Mouse (Mus musculus): ENCODE measurements around the gene Atxn1. TPM values are rescaled to one million over a fixed set of nuclear protein-coding genes. Genes with fewer than 3 reads are reported as not detected.

Atxn1 gene
- total RNA-seq, 2 experiments from 2014 or later = 91.3 to 126 TPM

- DNase-seq = no peak
- intact Hi-C loops (cut with DNase I) = no loop called here
Measured at GRCm38 (mm10) chr13:45836377-45837054, 128.3 kb downstream of the Atxn1 start.

GRCm38 (mm10) chr13:45834300-45834699 lies 130.5 kb downstream of the Atxn1 start:
- no peak for DNase-seq
- intact Hi-C loops (cut with DNase I) = no loop called here

DNA sequence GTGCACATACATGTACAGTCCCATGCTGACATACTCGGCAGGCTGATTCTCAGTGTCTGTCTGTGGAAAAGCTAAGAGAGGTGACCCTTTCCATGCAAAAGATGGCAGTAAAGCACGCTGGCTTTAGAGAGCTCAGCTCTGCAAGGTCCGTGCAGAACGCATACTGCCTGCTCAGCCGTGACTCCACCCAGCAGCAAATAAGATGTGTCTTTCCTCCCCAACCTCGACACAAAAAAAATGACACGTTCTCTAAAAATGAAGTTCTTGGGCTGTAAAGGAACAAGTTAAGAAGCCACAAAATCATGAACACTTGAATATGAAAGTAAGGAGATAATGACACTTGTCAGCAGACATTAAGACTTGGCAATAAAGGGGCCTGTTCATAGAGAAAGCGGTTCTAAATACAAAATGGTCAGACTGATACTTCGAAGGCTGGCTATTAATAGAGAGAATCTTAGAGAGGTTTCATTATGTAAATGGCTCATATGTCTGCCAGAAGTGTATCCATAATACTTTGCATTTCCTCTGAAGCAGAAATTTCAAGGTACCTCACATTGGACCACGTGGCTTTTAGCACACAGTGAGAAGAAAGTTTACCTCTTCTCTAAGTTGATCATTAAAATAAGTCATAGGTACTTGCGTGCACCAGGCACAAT lies 132.0 kb downstream of the Atxn1 start:
- intact Hi-C loops (cut with DNase I) = no loop called here
- DNase-seq = no peak

GRCm38 (mm10) chr13:45829341-45829936 lies 135.4 kb downstream of the Atxn1 start:
- no peak for DNase-seq
- intact Hi-C loops (cut with DNase I) = no loop called here

GRCm38 (mm10) chr13:45828035-45828434 lies 136.8 kb downstream of the Atxn1 start:
- no peak for DNase-seq
- intact Hi-C loops (cut with DNase I) = no loop called here

- intact Hi-C loops (cut with DNase I) = no loop called here
- DNase-seq = peak; percentile 25
Measured at GRCm38 (mm10) chr13:45827619-45828018, 137.2 kb downstream of the Atxn1 start.

- intact Hi-C loops (cut with DNase I) = no loop called here
- no peak for DNase-seq
Measured at GRCm38 (mm10) chr13:45827046-45827596, 137.7 kb downstream of the Atxn1 start.

DNA sequence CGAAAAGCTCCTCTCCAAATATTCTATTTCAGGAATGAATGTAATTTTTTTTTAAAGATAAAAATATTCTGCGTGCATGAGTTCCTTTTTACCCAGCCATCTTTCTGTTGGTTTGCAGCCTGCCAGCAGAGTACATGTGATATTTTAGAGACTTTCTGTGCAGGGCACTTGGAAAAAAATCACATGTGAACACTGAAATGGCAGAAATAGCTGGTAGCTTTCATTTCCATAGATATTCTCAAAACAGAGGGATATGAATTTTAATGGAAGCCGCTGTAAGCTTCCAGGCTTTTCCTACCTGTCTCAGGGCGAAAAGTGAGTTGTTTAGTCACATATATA lies 142.3 kb downstream of the Atxn1 start:
- intact Hi-C loops (cut with DNase I) = no loop called here
- no peak for DNase-seq

DNA sequence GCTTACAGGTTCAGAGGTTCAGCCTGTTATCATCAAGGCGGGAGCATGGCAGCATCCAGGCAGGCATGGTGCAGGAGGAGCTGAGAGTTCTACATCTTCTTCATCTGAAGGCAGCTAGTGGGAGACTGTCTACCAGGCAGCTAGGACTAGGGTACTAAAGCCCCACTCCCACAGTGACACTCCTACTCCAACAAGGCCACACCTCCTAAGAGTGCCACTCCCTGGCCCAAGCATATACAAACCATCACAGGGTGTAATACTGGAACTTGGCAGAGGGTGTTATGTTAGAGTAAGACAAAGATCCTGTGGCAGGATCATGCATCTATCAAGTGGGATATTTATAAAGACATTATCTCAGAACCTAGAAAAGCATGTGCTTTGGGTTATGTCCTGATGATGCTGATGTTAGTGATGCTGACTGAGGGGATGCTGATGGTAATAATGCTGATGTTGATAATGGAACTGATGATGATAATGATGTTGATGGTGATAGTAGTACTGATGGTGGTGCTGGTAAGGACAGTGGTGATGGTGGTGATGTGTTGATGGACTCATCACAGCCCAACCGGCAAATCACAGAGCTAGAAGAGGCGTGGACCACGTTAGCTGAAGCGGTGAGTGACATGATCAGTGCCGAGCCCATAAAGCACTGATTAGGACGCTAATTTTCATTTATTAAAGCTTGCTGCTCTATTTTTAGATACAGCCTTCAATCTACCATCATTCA lies 142.9 kb downstream of the Atxn1 start:
- no peak for DNase-seq
- intact Hi-C loops (cut with DNase I) = no loop called here

GRCm38 (mm10) chr13:45820473-45821230 lies 144.2 kb downstream of the Atxn1 start:
- no peak for DNase-seq
- intact Hi-C loops (cut with DNase I) = no loop called here

DNA sequence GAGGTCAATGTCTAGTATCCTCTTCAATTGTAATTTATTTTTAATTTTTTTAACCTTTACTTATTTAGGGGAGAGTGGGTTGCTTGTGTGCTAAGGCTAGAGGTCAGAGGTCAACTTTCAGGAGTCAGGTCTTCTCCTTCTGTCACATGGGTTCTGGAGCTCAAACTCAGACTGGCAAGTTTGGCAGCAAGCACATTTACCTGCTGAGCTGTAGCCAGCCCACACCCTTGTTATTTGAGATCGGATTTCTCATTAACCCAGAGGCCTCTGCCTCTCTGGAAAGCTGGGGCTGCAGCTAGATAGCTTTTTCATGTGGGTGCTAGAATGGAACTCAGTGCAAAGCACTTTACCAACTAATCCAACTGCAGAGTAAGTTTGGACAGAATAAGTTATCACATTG lies 148.1 kb downstream of the Atxn1 start:
- intact Hi-C loops (cut with DNase I) = no loop called here

GRCm38 (mm10) chr13:45809777-45810410 lies 154.9 kb downstream of the Atxn1 start:
- no peak for DNase-seq
- intact Hi-C loops (cut with DNase I) = no loop called here

More for the DNA sequence above, 148.1 kb downstream of the Atxn1 start:
- no peak for DNase-seq

GRCm38 (mm10) chr13:45807593-45808043 lies 157.2 kb downstream of the Atxn1 start:
- intact Hi-C loops (cut with DNase I) = no loop called here
- DNase-seq = peak; percentile 59

DNA sequence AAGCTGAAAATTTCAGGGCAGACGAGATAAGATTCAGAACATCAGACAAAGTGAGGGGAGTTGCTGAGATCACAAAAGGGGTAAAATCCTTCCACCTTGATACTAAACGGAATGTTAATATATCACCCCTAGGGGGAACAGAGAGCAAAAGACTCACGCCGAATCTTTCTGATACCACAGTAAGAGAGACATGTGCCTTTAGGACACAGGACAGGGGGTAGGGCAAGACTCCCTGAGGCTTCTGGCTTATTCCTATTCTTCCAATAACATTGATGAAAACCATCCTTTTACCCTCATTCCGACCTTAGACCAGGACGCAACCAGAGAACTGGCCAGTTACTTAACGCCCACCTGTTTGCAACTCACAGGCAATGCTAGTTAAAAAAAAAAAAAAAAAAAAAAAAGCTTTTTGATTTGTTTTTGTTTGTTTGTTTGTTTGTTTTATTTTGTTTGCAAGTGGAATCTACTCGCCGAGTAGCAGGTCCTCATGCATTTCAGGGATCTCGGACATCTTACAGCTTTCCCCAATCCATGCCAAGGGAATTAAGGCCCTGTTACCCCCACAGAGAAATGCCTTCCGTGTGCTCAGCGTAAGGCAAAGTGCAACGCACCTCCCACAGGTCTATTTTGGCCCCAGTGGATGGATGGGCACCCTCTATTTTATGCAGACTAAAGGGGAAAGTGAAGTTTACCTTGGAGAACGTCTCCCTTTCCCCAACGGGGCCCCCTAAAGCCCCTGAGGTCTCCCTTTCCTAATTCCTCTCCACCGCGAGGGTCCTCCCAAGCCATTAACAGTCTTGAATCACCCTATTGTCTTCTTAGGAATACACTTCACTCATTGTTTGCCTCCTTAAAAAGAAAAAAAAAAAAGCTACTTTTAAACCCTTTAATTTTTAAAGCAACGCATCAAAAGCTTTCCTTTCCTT lies 157.9 kb downstream of the Atxn1 start:
- intact Hi-C loops (cut with DNase I) = no loop called here
- no peak for DNase-seq

GRCm38 (mm10) chr13:45805915-45806599 lies 158.8 kb downstream of the Atxn1 start:
- intact Hi-C loops (cut with DNase I) = no loop called here
- no peak for DNase-seq

- intact Hi-C loops (cut with DNase I) = no loop called here
- no peak for DNase-seq
Measured at GRCm38 (mm10) chr13:45802620-45803410, 162.0 kb downstream of the Atxn1 start.

GRCm38 (mm10) chr13:45798248-45798647 lies 166.6 kb downstream of the Atxn1 start:
- intact Hi-C loops (cut with DNase I) = no loop called here
- DNase-seq = no peak

Data from left cerebral cortex, postnatal 4 days (tissue).